In genomic region chr2:128318956-128319355, GRCm38 (mm10) we compare ENCODE assay signal across 14 mouse cellular contexts.
DNase-seq lines count a peak whose midpoint lies in the region; ATAC-seq and TF ChIP-seq lines count a peak whose summit lies in the region.
"Had no signal": no experiment of that assay in that cellular context is flagged by ENCODE, and none has a peak within 500 bp of the region (broad histone marks: within the 10 kb centered on the region; RNA-seq: fewer than 3 reads in every experiment).

No protein-coding gene starts in this region.

- no peak for TF ChIP-seq EP300 in liver, postnatal 0 days (IDR thresholded peaks at IDR 0.05; ENCODE audit: low read depth)

- H3K4me1 ChIP-seq in heart, embryonic 16.5 days (ENCODE audit: control insufficient read depth, insufficient read depth, low read length) = peaks cover 34% of the 10 kb centered on the region
- no peaks in the 10 kb centered on the region for H3K4me1 ChIP-seq in midbrain, postnatal 0 days (ENCODE audit: insufficient read depth, low read length)
- 0 out of 2 replicates have a peak, but pooled peaks cover 6% of the 10 kb centered on the region for H3K4me1 ChIP-seq in liver, postnatal 0 days (ENCODE audit: insufficient read depth)
- H3K4me1 ChIP-seq: liver, embryonic 15.5 days had no signal

- H3K4me2 ChIP-seq in heart, embryonic 16.5 days (ENCODE audit: low read depth, low read length) = no peak overlapping the region
- no peak overlapping the region for H3K4me2 ChIP-seq in myocyte (ENCODE audit: low read depth)
- H3K4me2 ChIP-seq in midbrain, postnatal 0 days (ENCODE audit: low read depth, low read length, poor library complexity, severe bottlenecking) = no peak overlapping the region
- H3K4me2 ChIP-seq in liver, postnatal 0 days (ENCODE audit: low read depth, low read length) = no peak overlapping the region
- H3K4me2 ChIP-seq: hindbrain, embryonic 12.5 days; liver, embryonic 15.5 days had no signal

- 41% methylated on average over 5 of the region's 5 CpGs for WGBS in heart, embryonic 16.5 days
- 80% methylated on average over 5 of the region's 5 CpGs for WGBS in midbrain, postnatal 0 days
- WGBS in liver, postnatal 0 days (ENCODE audit: insufficient replicate concordance) = 46% methylated on average over 5 of the region's 5 CpGs

- no peaks in the 10 kb centered on the region for H3K79me2 ChIP-seq in myocyte (ENCODE audit: control insufficient read depth, insufficient read depth)

- DNase-seq in gastrocnemius, postnatal 14 days = peak; percentile 26
- DNase-seq in gastrocnemius, postnatal 25 days = no peak
- DNase-seq in CD4-positive, CD25-positive, alpha-beta regulatory T cell, adult 2 months (ENCODE audit: low read depth, low spot score) = peak; percentile 51
- DNase-seq in midbrain, postnatal 0 days (ENCODE audit: low spot score) = no peak
- DNase-seq in liver, postnatal 0 days = no peak
- DNase-seq in adrenal gland, adult (ENCODE audit: inconsistent age in 2 of 2, low spot score in 1 of 2) = no peak
- DNase-seq: adrenal gland, postnatal 10 days; cerebellum, adult 18-20 months; layer of hippocampus, adult 9-11 months; right cerebral cortex, adult 18-20 months had no signal

- intact Hi-C loops in gastrocnemius, postnatal 14 days (cut with DNase I; ENCODE audit: low total_unique reads) = no loop called here

- no peak overlapping the region for H3K4me3 ChIP-seq in heart, embryonic 16.5 days (ENCODE audit: low read length)
- no peak overlapping the region for H3K4me3 ChIP-seq in myocyte
- no peak overlapping the region for H3K4me3 ChIP-seq in midbrain, postnatal 0 days (ENCODE audit: low read depth, low read length)
- no peak overlapping the region for H3K4me3 ChIP-seq in liver, postnatal 0 days (ENCODE audit: low read depth, low read length)
- H3K4me3 ChIP-seq: hindbrain, embryonic 12.5 days; liver, embryonic 15.5 days had no signal

- H3ac ChIP-seq in myocyte (ENCODE audit: control insufficient read depth, insufficient read length) = no peak overlapping the region

- ATAC-seq in heart, embryonic 16.5 days (replicated peaks; ENCODE audit: extremely low read depth, insufficient read depth, low FRiP score) = 0 out of 2 replicates have a peak, but pooled peaks have one; percentile 46
- no peak for ATAC-seq in midbrain, postnatal 0 days (ENCODE audit: low FRiP score)
- ATAC-seq in liver, postnatal 0 days = no peak

- H3K27ac ChIP-seq in heart, embryonic 16.5 days (ENCODE audit: low read length) = no peak overlapping the region
- no peak overlapping the region for H3K27ac ChIP-seq in midbrain, postnatal 0 days (ENCODE audit: low read depth, low read length)
- no peak overlapping the region for H3K27ac ChIP-seq in liver, postnatal 0 days (ENCODE audit: low read depth)
- H3K27ac ChIP-seq: hindbrain, embryonic 12.5 days; liver, embryonic 15.5 days had no signal

- H3K9me3 ChIP-seq in heart, embryonic 16.5 days (replicated peaks; ENCODE audit: control insufficient read depth, low read length) = no peaks in the 10 kb centered on the region
- H3K9me3 ChIP-seq in midbrain, postnatal 0 days (ENCODE audit: low read length) = no peaks in the 10 kb centered on the region
- H3K9me3 ChIP-seq in liver, postnatal 0 days (ENCODE audit: low read length) = no peaks in the 10 kb centered on the region
- H3K9me3 ChIP-seq: hindbrain, embryonic 12.5 days; liver, embryonic 15.5 days had no signal

- H3K9ac ChIP-seq in heart, embryonic 16.5 days (ENCODE audit: low read length) = no peak overlapping the region
- H3K9ac ChIP-seq in midbrain, postnatal 0 days (replicated peaks; ENCODE audit: low read length, poor library complexity, severe bottlenecking) = no peak overlapping the region
- no peak overlapping the region for H3K9ac ChIP-seq in liver, postnatal 0 days (replicated peaks)
- H3K9ac ChIP-seq: hindbrain, embryonic 12.5 days; liver, embryonic 15.5 days had no signal

- TF ChIP-seq POLR2A in myocyte (IDR thresholded peaks at IDR 0.05; ENCODE audit: insufficient read length, low read depth) = no peak

- H3K27me3 ChIP-seq in heart, embryonic 16.5 days (ENCODE audit: control insufficient read depth, insufficient read depth, low read length) = no peaks in the 10 kb centered on the region
- H3K27me3 ChIP-seq in myocyte (ENCODE audit: control insufficient read depth, insufficient read depth, insufficient read length) = no peaks in the 10 kb centered on the region
- H3K27me3 ChIP-seq in midbrain, postnatal 0 days (ENCODE audit: insufficient read depth, low read length) = no peaks in the 10 kb centered on the region
- H3K27me3 ChIP-seq in liver, postnatal 0 days (ENCODE audit: insufficient read depth, low read length) = no peaks in the 10 kb centered on the region
- H3K27me3 ChIP-seq: hindbrain, embryonic 12.5 days; liver, embryonic 15.5 days had no signal

- no peaks in the 10 kb centered on the region for H3K36me3 ChIP-seq in heart, embryonic 16.5 days (ENCODE audit: control insufficient read depth, insufficient read depth)
- no peaks in the 10 kb centered on the region for H3K36me3 ChIP-seq in myocyte (ENCODE audit: control insufficient read depth, insufficient read depth)
- H3K36me3 ChIP-seq in midbrain, postnatal 0 days (ENCODE audit: insufficient read depth, low read length) = no peaks in the 10 kb centered on the region
- no peaks in the 10 kb centered on the region for H3K36me3 ChIP-seq in liver, postnatal 0 days (replicated peaks; ENCODE audit: insufficient read depth, low read length)
- H3K36me3 ChIP-seq: hindbrain, embryonic 12.5 days; liver, embryonic 15.5 days had no signal

- no peak for TF ChIP-seq CTCF in midbrain, postnatal 0 days (IDR thresholded peaks at IDR 0.05)
- no peak for TF ChIP-seq CTCF in liver, postnatal 0 days (IDR thresholded peaks at IDR 0.05; ENCODE audit: low read depth)

TF ChIP-seq in myocyte, 11 proteins besides CTCF, POLR2A, EP300 and RAD21:
- TF ChIP-seq POLR2AphosphoS2 (IDR thresholded peaks at IDR 0.05; ENCODE audit: insufficient read length, low read depth) (no peak), E2F4 (IDR thresholded peaks at IDR 0.05; ENCODE audit: insufficient read depth) (no peak), MYOG (IDR thresholded peaks at IDR 0.05; ENCODE audit: control insufficient read depth in 1 of 3, insufficient read depth in 1 of 3, insufficient read length in 2 of 3, low read depth in 2 of 3) (peak; percentile 20 to 81 (median 55)), TCF3 (IDR thresholded peaks at IDR 0.05; ENCODE audit: insufficient read length, low read depth) (peak; percentile 71), TCF12 (IDR thresholded peaks at IDR 0.05; ENCODE audit: insufficient read depth, poor library complexity, severe bottlenecking) (peak; percentile 74), MAX (IDR thresholded peaks at IDR 0.05; ENCODE audit: low read depth) (no peak), CEBPB (IDR thresholded peaks at IDR 0.05; ENCODE audit: insufficient read depth, poor library complexity, severe bottlenecking) (0 out of 2 replicates have a peak, but pooled peaks have one; percentile 19), USF1 (IDR thresholded peaks at IDR 0.05; ENCODE audit: low read depth) (no peak), MYOD1 (IDR thresholded peaks at IDR 0.05; ENCODE audit: control insufficient read depth in 1 of 3, insufficient read length in 2 of 3, low read depth in 2 of 3) (peak in 2 of 3 experiments; percentile 87 to 93), SRF (IDR thresholded peaks at IDR 0.05; ENCODE audit: control insufficient read depth, insufficient read length, low read depth) (no peak), REST (IDR thresholded peaks at IDR 0.05; ENCODE audit: insufficient read depth, insufficient read length) (no peak)

Comparison
In these comparisons a context has a peak if more than half of its experiments do, and no peak if none do; other contexts are left out.
1. DNase-seq: peak in gastrocnemius, postnatal 14 days (single experiment) and CD4-positive, CD25-positive, alpha-beta regulatory T cell, adult 2 months (single experiment); none in gastrocnemius, postnatal 25 days (single experiment), midbrain, postnatal 0 days (single experiment), liver, postnatal 0 days (single experiment) and adrenal gland, adult (0 of 2).